Mouse (Mus musculus) E14TG2a.4 (cell line): ENCODE measurements around the gene Ear6.
A peak's percentile ranks its signal among the peaks of the same experiment; 100 is the strongest.
"Not testable (repeated sequence)": the region's sequence is repeated elsewhere in the genome, so short reads cannot be mapped to it uniquely, and the experiment has no call there.

Source experiments
- CTCF ChIP-seq: conservative IDR thresholded peaks from 2 replicates; pipeline ENCODE4 v1.5.1; 2014; ENCODE audit warnings: low read length
- NANOG ChIP-seq: IDR thresholded peaks from 2 replicates; pipeline ENCODE4 v1.6.1; 2014; ENCODE audit warnings: borderline replicate concordance, low read length, mixed read lengths
- POU5F1 ChIP-seq: IDR thresholded peaks from 2 replicates; pipeline ENCODE4 v1.6.1; 2014; ENCODE audit warnings: low read length, borderline replicate concordance

- TF ChIP-seq CTCF: peak; percentile 20; the same call in 1 of the 2 replicates
- TF ChIP-seq NANOG, POU5F1: not testable (repeated sequence)
Observed at GRCm38 (mm10) chr14:51827842-51828241, 25.7 kb upstream of the Ear6 start.
